Mouse (Mus musculus) brain, embryonic 14.5 days (tissue): ENCODE results near the gene Slc38a4. TPM values are rescaled to one million over a fixed set of nuclear protein-coding genes. Genes with fewer than 3 reads are reported as not detected.

Experiments used
- DNase-seq: peaks from one replicate; pipeline ENCODE4 v3.0.0-alpha.2; 2011; ENCODE audit warnings: low read depth
- CTCF ChIP-seq: fragments of 200-500 bp; IDR thresholded peaks from 2 replicates; pipeline ENCODE4 v1.5.1; 2012; ENCODE audit warnings: inconsistent platforms, mild to moderate bottlenecking, moderate library complexity, borderline replicate concordance; ENCODE audit not compliant: insufficient read depth, insufficient read length; ENCODE audit errors: extremely low read depth
- POLR2A ChIP-seq: fragments of 200-500 bp; IDR thresholded peaks from 2 replicates; pipeline ENCODE4 v1.6.1; 2012; ENCODE audit warnings: mild to moderate bottlenecking, inconsistent platforms, borderline replicate concordance; ENCODE audit not compliant: poor library complexity, insufficient read depth, insufficient read length, severe bottlenecking; ENCODE audit errors: extremely low read depth
- polyA plus RNA-seq: library from polyadenylated mRNA; depleted of rRNA; stranded (reverse); fragments of >200 nt; gene quantifications from 2 replicates; pipeline ENCODE4 v1.2.3, GENCODE M21; 2012; rRNA removed

The Slc38a4 gene
- polyA plus RNA-seq, 1 experiment: 6.6 TPM

GRCm38 (mm10) chr15:96953112-96953937 is 102.4 kb downstream of the Slc38a4 start:
- TF ChIP-seq POLR2A: no peak
- TF ChIP-seq CTCF: peak; percentile 92
- peak; percentile 89 for DNase-seq

DNA sequence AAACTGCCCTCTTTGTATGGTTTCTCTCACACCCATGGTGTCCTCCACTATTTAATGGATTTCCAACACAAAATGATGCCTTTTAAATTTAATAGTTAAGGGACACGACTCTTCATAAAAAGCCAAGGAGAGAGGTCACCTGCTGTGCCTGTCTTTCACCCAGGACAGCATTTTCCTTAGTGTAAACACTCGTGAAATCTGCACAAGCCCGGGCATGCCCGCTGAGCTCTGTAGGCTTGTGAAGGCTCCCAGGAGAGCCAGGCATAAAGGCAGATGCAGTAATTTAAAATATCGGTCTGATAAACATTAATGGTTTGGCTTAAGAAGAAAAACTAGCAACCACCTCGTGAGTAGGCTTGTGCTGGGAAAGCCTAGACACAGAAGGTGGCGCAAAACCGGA is 103.3 kb downstream of the Slc38a4 start:
- DNase-seq: peak; percentile 35
- TF ChIP-seq CTCF (no peak), POLR2A (no peak)

DNA sequence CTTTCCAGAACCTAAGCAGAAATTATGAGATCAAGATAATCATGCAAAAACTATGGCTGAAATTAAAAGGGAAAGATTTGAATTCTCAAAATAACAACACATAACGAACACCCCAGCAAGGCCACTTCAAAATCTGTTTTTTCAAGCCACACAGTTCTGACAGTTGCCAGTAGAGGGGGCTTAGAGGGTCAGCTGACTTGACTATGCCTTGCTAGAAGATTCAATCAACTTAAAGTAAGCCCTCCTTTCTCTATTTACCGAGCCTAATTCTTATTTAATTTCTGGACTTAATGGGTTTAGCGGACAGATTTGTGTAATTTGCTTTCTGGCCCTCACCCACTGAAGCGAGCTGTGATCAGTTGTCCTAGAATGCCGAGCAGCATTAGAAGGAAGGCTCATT is 104.0 kb downstream of the Slc38a4 start:
- DNase-seq: peak; percentile 65
- TF ChIP-seq CTCF (peak; percentile 63; the same call in 1 of the 2 replicates), POLR2A (no peak)

DNA sequence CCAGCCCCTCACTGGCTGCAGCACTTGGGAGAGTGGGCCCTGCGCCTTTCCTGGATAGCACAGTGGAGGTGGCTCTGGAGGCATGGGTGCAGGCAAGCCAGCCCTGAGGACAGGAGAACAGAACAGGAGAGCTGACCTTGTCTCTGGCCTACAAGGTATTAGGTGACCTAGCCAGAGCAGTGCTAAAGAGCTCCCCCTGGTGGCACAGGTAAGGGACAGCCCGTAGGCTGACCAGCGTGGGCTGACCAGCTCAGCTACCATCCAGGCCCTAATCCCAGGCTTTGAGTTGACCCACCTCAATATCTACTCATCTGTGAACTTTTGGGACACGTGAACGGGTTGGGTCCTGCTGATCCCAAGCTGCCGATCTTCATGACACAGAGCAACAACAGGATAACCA is 107.3 kb downstream of the Slc38a4 start:
- no peak for DNase-seq
- TF ChIP-seq CTCF (peak; percentile 54; the same call in 1 of the 2 replicates), POLR2A (no peak)

Other genes with a start within 250 kb of the Slc38a4 start
- 7.0 and 10.9 TPM in 2 replicates for gene Pced1b, start 191.2 kb upstream of the Slc38a4 start, polyA plus RNA-seq
- gene Amigo2, start 191.3 kb upstream of the Slc38a4 start, polyA plus RNA-seq: 1.7 and 6.3 TPM in 2 replicates